ENCODE assay signal across 28 mouse cellular contexts in the genomic region with DNA sequence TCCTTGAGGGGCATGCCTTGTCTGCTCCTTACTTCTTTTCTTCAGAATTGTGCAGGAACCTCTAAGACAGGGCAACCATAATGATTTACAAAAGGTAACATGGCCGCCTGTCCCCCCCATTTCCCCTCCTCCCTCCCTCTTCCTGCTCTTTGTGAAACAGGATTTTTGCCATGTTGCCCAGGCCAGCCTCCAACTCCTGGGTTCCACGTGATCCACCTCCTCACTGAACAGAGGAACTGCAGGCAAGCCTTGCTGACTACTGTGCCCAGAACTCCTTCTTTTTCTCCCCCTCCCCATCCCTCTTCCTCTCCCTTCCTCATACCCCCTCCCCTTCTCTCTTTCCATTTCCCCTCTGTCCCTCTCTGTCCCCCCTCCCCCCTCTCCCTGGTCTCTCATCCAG. TPM values are rescaled to one million over a fixed set of nuclear protein-coding genes. Genes with fewer than 3 reads are reported as not detected.
A peak's percentile ranks its signal among the peaks of the same experiment; 100 is the strongest.
DNase-seq lines count a peak whose midpoint lies in the region; ATAC-seq and TF ChIP-seq lines count a peak whose summit lies in the region.
"Had no signal": no experiment of that assay in that cellular context is flagged by ENCODE, and none has a peak within 500 bp of the region (broad histone marks: within the 10 kb centered on the region; RNA-seq: fewer than 3 reads in every experiment).

No protein-coding gene starts in this region.

- H3K9me3 ChIP-seq in intestine, postnatal 0 days (ENCODE audit: control insufficient read depth), result no peaks in the 10 kb centered on the region
- H3K9me3 ChIP-seq: forebrain, embryonic 15.5 days; heart, embryonic 10.5 days; hindbrain, embryonic 15.5 days; limb, embryonic 13.5 days; liver, embryonic 13.5 days; midbrain, embryonic 15.5 days; neural tube, embryonic 12.5 days had no signal

- no peak overlapping the region for H3K27ac ChIP-seq in intestine, postnatal 0 days (ENCODE audit: low read depth, low read length)
- H3K27ac ChIP-seq: forebrain, embryonic 15.5 days; heart, embryonic 10.5 days; hindbrain, embryonic 15.5 days; limb, embryonic 13.5 days; liver, embryonic 13.5 days; midbrain, embryonic 15.5 days; neural tube, embryonic 12.5 days had no signal

- no peak for DNase-seq in frontal cortex, postnatal 25 days (ENCODE audit: low spot score in 2 of 2)
- peak; percentile 6 for DNase-seq in retina, postnatal 1 day
- DNase-seq in retina, embryonic 14.5 days (ENCODE audit: low spot score), result no peak
- peak; percentile 9 to 34 for DNase-seq in layer of hippocampus, postnatal 36 days
- peak; percentile 47 for DNase-seq in telencephalon, adult 2 months (ENCODE audit: low read depth, low spot score)
- DNase-seq in kidney, postnatal 4 days, result no peak
- DNase-seq: adrenal gland, postnatal 14 days; cerebellum, adult 8-10 months; kidney, adult 9 months; kidney, postnatal 25 days; liver, embryonic 13.5 days; lung, adult 2 months; lung, postnatal 36 days; thymus, postnatal 14 days had no signal

- H3K4me3 ChIP-seq in intestine, postnatal 0 days (ENCODE audit: low read depth, low read length), result no peak overlapping the region
- H3K4me3 ChIP-seq: forebrain, embryonic 15.5 days; heart, embryonic 10.5 days; hindbrain, embryonic 15.5 days; limb, embryonic 13.5 days; liver, embryonic 13.5 days; midbrain, embryonic 15.5 days; neural tube, embryonic 12.5 days had no signal

- TF ChIP-seq CTCF in intestine, postnatal 0 days (IDR thresholded peaks at IDR 0.05; ENCODE audit: low read depth), result no peak

- 43% methylated on average over 2 of the region's 2 CpGs for WGBS in intestine, postnatal 0 days

- no peak overlapping the region for H3K4me2 ChIP-seq in intestine, postnatal 0 days (replicated peaks; ENCODE audit: low read depth)
- H3K4me2 ChIP-seq: forebrain, embryonic 15.5 days; hindbrain, embryonic 15.5 days; limb, embryonic 13.5 days; liver, embryonic 13.5 days; midbrain, embryonic 15.5 days; neural tube, embryonic 12.5 days had no signal

- no peaks in the 10 kb centered on the region for H3K36me3 ChIP-seq in intestine, postnatal 0 days (ENCODE audit: control insufficient read depth, insufficient read depth)
- H3K36me3 ChIP-seq: forebrain, embryonic 15.5 days; heart, embryonic 10.5 days; hindbrain, embryonic 15.5 days; limb, embryonic 13.5 days; liver, embryonic 13.5 days; midbrain, embryonic 15.5 days; neural tube, embryonic 12.5 days had no signal

- no peaks in the 10 kb centered on the region for H3K4me1 ChIP-seq in intestine, postnatal 0 days (replicated peaks; ENCODE audit: control insufficient read depth, insufficient read depth, low read length)
- H3K4me1 ChIP-seq: forebrain, embryonic 15.5 days; heart, embryonic 10.5 days; hindbrain, embryonic 15.5 days; limb, embryonic 13.5 days; liver, embryonic 13.5 days; midbrain, embryonic 15.5 days; neural tube, embryonic 12.5 days had no signal

- ATAC-seq in frontal cortex, adult (ENCODE audit: low TSS enrichment), result peak; percentile 41
- ATAC-seq in intestine, postnatal 0 days, result no peak
- ATAC-seq: CD4-positive, CD25-positive, alpha-beta regulatory T cell, adult 4 months; forebrain, embryonic 15.5 days; midbrain, embryonic 15.5 days had no signal

- H3K9ac ChIP-seq in intestine, postnatal 0 days (ENCODE audit: low read depth, low read length), result no peak overlapping the region
- H3K9ac ChIP-seq: forebrain, embryonic 15.5 days; hindbrain, embryonic 15.5 days; limb, embryonic 13.5 days; liver, embryonic 13.5 days; midbrain, embryonic 15.5 days; neural tube, embryonic 12.5 days had no signal

- peaks cover 3% of the 10 kb centered on the region; the same call in 1 of the 2 replicates for H3K27me3 ChIP-seq in intestine, postnatal 0 days (replicated peaks; ENCODE audit: control insufficient read depth, insufficient read depth, low read length)

RNA-seq across cellular contexts. Expression of a gene that starts 6.5 kb away (rescaled TPM):
- total RNA-seq in layer of hippocampus, postnatal 36 days (2021), result 1 to 10 TPM; 4.3 to 5.6 TPM
- 0.31 and 0.59 TPM in 2 replicates for polyA plus RNA-seq in intestine, postnatal 0 days (2015; fragmentation: Nextera tagmentation; extraction: Ambion mirVana)
- total RNA-seq: adrenal gland, postnatal 14 days; common myeloid progenitor, adult 5-6 weeks; granulocyte monocyte progenitor cell, adult 5-6 weeks; hematopoietic stem cell, adult 5-6 weeks; megakaryocyte-erythroid progenitor cell, adult 5-6 weeks had no signal
- polyA plus RNA-seq: CD4-positive, CD25-positive, alpha-beta regulatory T cell, adult 4 months; lung, adult 2 months; spleen, adult 2 months had no signal

Comparison
In these comparisons a context has a peak if more than half of its experiments do, and no peak if none do; other contexts are left out.
1. DNase-seq: peak in retina, postnatal 1 day (single experiment), layer of hippocampus, postnatal 36 days (2 of 2) and telencephalon, adult 2 months (single experiment); none in frontal cortex, postnatal 25 days (0 of 2), retina, embryonic 14.5 days (single experiment) and kidney, postnatal 4 days (0 of 2).